Mouse (Mus musculus) bone marrow, adult 2 months (tissue): ENCODE data around the gene Zfp937. TPM values are rescaled to one million over a fixed set of nuclear protein-coding genes. Genes with fewer than 3 reads are reported as not detected.
"Not testable (repeated sequence)": the region's sequence is repeated elsewhere in the genome, so short reads cannot be mapped to it uniquely, and the experiment has no call there.

Source experiments
- H3K27ac ChIP-seq: fragments of 200-500 bp; 2 replicates; pipeline ENCODE4 v1.5.1; 2012; ENCODE audit warnings: low read depth, mild to moderate bottlenecking, control low read depth, inconsistent platforms, low read length; ENCODE audit not compliant: control insufficient read depth, poor library complexity, insufficient read depth
- H3K4me1 ChIP-seq: fragments of 200-500 bp; 2 replicates; pipeline ENCODE4 v1.6.1; 2011; ENCODE audit warnings: low read length; ENCODE audit not compliant: control insufficient read depth, insufficient read depth
- H3K4me3 ChIP-seq: fragments of 200-500 bp; replicated peaks from 2 replicates; pipeline ENCODE3; 2011; ENCODE audit warnings: mild to moderate bottlenecking, low read depth, low read length, control low read depth; ENCODE audit not compliant: control insufficient read depth
- CTCF ChIP-seq: fragments of 200-500 bp; IDR thresholded peaks from 2 replicates; pipeline ENCODE4 v1.5.1; 2011; ENCODE audit warnings: low read length, control low read depth; ENCODE audit not compliant: control insufficient read depth, insufficient read depth
- POLR2A ChIP-seq: fragments of 200-500 bp; IDR thresholded peaks from 2 replicates; pipeline ENCODE4 v1.6.1; 2011; ENCODE audit warnings: low read depth, mild to moderate bottlenecking, control low read depth, low read length, borderline replicate concordance; ENCODE audit not compliant: control insufficient read depth
- WGBS: fragments of 180-500 bp; shearing (Covaris S2); methylation state at CpG from one replicate; pipeline ENCODE4 v1.1.7; 2018; 5-methylcytosine and 5-hydroxymethylcytosine counted together
- polyA plus RNA-seq: library from polyadenylated mRNA; stranded (reverse); fragments of >200 nt; gene quantifications from 2 replicates; pipeline ENCODE4 v1.2.4, GENCODE M21; 2011; ENCODE audit warnings: low replicate concordance; ENCODE audit not compliant: missing spikeins, insufficient read depth, insufficient read length

Zfp937 gene
- 0.57 TPM in 2 replicates for polyA plus RNA-seq

GRCm38 (mm10) chr2:150217600-150218362, at the start of gene Zfp937:
Zfp937 (plus strand) TSS chr2:150218073.
- 4% methylated on average over 15 of the region's 15 CpGs for WGBS
- not testable (repeated sequence) for H3K4me3 ChIP-seq, H3K27ac ChIP-seq, H3K4me1 ChIP-seq

GRCm38 (mm10) chr2:150173833-150174232, 44.0 kb upstream of the Zfp937 start:
- Histone ChIP-seq H3K27ac (no peak overlapping the region), H3K4me3 (no peak overlapping the region), H3K4me1 (no peaks in the 10 kb centered on the region)
- TF ChIP-seq CTCF: no peak
- TF ChIP-seq POLR2A: no peak

GRCm38 (mm10) chr2:150179579-150179978, 38.3 kb upstream of the Zfp937 start, which contains the start of gene Gm10770:
Gm10770 (minus strand) TSS chr2:150179679.
- WGBS: 70% methylated on average over 4 of the region's 4 CpGs
- not testable (repeated sequence) for H3K4me3 ChIP-seq, H3K27ac ChIP-seq, H3K4me1 ChIP-seq

- H3K27ac ChIP-seq, H3K4me1 ChIP-seq, H3K4me3 ChIP-seq: not testable (repeated sequence)
These were observed 36.8 kb upstream of the Zfp937 start for GRCm38 (mm10) chr2:150181046-150181445.

GRCm38 (mm10) chr2:150181570-150181999, 36.3 kb upstream of the Zfp937 start, which contains the start of gene Gm14139:
Gm14139 (plus strand) TSS chr2:150181755.
- H3K4me3 ChIP-seq, H3K4me1 ChIP-seq, H3K27ac ChIP-seq: not testable (repeated sequence)
- 70% methylated on average over 7 of the region's 7 CpGs for WGBS

GRCm38 (mm10) chr2:150218363-150218725, 471 bp downstream of the Zfp937 start:
- not testable (repeated sequence) for H3K4me3 ChIP-seq, H3K27ac ChIP-seq, H3K4me1 ChIP-seq
- WGBS: 23% methylated on average over 4 of the region's 4 CpGs

- H3K4me1 ChIP-seq, H3K4me3 ChIP-seq, H3K27ac ChIP-seq: not testable (repeated sequence)
These were observed 5.4 kb downstream of the Zfp937 start for GRCm38 (mm10) chr2:150223263-150223662.

GRCm38 (mm10) chr2:150243211-150243610, 25.3 kb downstream of the Zfp937 start:
- H3K27ac ChIP-seq: no peak overlapping the region
- 78% methylated on average over 2 of the region's 2 CpGs for WGBS
- no peak overlapping the region for H3K4me3 ChIP-seq
- H3K4me1 ChIP-seq: no peaks in the 10 kb centered on the region
- TF ChIP-seq CTCF (no peak), POLR2A (no peak)

- H3K4me3 ChIP-seq, H3K4me1 ChIP-seq, H3K27ac ChIP-seq: not testable (repeated sequence)
- WGBS: 51% methylated on average over 2 of the region's 2 CpGs
These were observed 37.6 kb downstream of the Zfp937 start, which contains the start of gene Gm21994 for GRCm38 (mm10) chr2:150255491-150255890. Gm21994 (minus strand) TSS chr2:150255591.

- H3K4me1 ChIP-seq, H3K27ac ChIP-seq, H3K4me3 ChIP-seq: not testable (repeated sequence)
- WGBS: 64% methylated on average over 2 of the region's 2 CpGs
These were observed 39.0 kb downstream of the Zfp937 start for GRCm38 (mm10) chr2:150256861-150257260.

- H3K27ac ChIP-seq, H3K4me1 ChIP-seq, H3K4me3 ChIP-seq: not testable (repeated sequence)
- WGBS: 70% methylated on average over 4 of the region's 4 CpGs
These were observed 39.4 kb downstream of the Zfp937 start, which contains the start of gene Gm14124 for GRCm38 (mm10) chr2:150257291-150257690. Gm14124 (plus strand) TSS chr2:150257517.
